Mouse (Mus musculus) hindbrain, embryonic 11.5 days (tissue): Measurements from ENCODE around the gene Flcn. TPM values are rescaled to one million over a fixed set of nuclear protein-coding genes. Genes with fewer than 3 reads are reported as not detected.

Experiments
- ATAC-seq: fragments of 200-750 bp; cut with Nextera tagmentation; 2 replicates; pipeline ENCODE4 v1.8.0; 2017; ENCODE audit warnings: mild to moderate bottlenecking, moderate TSS enrichment, moderate library complexity; ENCODE audit not compliant: low FRiP score
- DNase-seq: peaks from one replicate; pipeline ENCODE4 v3.0.0-alpha.2; 2015; ENCODE audit warnings: low spot score
- H3K27ac ChIP-seq: fragments of 300-500 bp; sonication (generic); 2 replicates; pipeline ENCODE4 v1.5.1; 2014; ENCODE audit warnings: mild to moderate bottlenecking, low read depth, low read length
- H3K27me3 ChIP-seq: fragments of 300-500 bp; sonication (generic); 2 replicates; pipeline ENCODE4 v1.6.1; 2014; ENCODE audit warnings: mild to moderate bottlenecking, low read length, moderate library complexity, mixed read lengths; ENCODE audit not compliant: control insufficient read depth, insufficient read depth
- H3K36me3 ChIP-seq: fragments of 300-500 bp; sonication (generic); 2 replicates; pipeline ENCODE4 v1.6.1; 2014; ENCODE audit warnings: mild to moderate bottlenecking, low read length, moderate library complexity, mixed read lengths; ENCODE audit not compliant: control insufficient read depth, insufficient read depth
- H3K4me1 ChIP-seq: fragments of 300-500 bp; sonication (generic); replicated peaks from 2 replicates; pipeline ENCODE4 v1.6.1; 2014; ENCODE audit warnings: low read length, mixed read lengths; ENCODE audit not compliant: control insufficient read depth, insufficient read depth
- H3K4me2 ChIP-seq: fragments of 300-500 bp; sonication (generic); replicated peaks from 2 replicates; pipeline ENCODE4 v1.6.1; 2014; ENCODE audit warnings: mild to moderate bottlenecking, low read depth, low read length
- H3K4me3 ChIP-seq: fragments of 300-500 bp; sonication (generic); 2 replicates; pipeline ENCODE4 v1.5.1; 2014; ENCODE audit warnings: low read depth, low read length
- H3K9ac ChIP-seq: fragments of 300-500 bp; sonication (generic); 2 replicates; pipeline ENCODE4 v1.6.1; 2014; ENCODE audit warnings: low read depth, low read length
- H3K9me3 ChIP-seq: fragments of 300-500 bp; sonication (generic); 2 replicates; pipeline ENCODE4 v1.6.1; 2016; ENCODE audit warnings: low read length; ENCODE audit not compliant: control insufficient read depth
- WGBS: fragments of 180-500 bp; shearing (Covaris S2); extraction: QIAGEN DNeasy Blood & Tissue Kit; methylation state at CpG from one replicate; pipeline ENCODE4 v1.1.7; 2014; 5-methylcytosine and 5-hydroxymethylcytosine counted together
- polyA plus RNA-seq: library from polyadenylated mRNA; unstranded; fragments of >200 nt; fragmentation: Nextera tagmentation; extraction: Ambion mirVana; gene quantifications from 2 replicates; pipeline ENCODE4 v1.2.1, GENCODE M21; 2014

Flcn gene
- polyA plus RNA-seq: 25.9 and 26.4 TPM in 2 replicates

DNA sequence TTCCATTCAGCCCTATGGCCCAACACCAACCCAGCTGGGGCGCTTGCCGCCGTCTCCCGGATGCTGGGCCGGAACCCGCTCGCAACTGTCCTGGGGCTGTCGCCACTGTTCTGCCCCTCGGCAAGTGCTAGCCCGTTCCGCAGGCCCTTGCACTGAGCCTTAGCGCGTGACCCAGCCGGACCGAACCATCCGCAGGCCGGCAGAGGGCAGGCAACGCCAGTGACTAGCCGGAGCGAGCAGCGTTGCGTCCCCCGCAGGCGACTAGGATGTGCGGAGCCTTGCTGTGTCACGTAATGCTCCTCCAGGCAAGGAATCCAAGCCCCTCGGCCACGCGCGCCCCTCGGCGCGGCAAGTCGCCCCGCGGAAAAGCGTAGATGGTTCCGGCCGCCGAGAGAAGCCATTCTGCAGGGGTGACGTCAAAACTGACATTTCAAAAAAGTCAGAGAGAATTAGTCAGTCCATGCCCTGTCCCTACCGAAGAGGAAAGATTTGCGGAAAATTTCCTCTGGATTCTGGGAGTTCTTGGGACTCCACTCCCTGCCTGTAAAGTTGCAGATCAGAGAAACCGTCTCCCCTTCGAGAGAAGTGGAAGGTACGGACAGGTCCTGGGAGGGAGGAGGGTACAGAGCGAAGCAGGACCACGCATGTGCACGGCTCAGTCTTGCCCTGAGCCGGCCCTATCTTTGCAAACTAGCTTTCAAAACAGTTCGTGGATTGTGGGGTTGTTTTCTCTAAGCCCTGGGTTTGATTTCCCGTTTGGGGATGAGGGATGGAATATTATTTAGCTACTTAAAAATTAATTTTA is at the start of gene Flcn:
TSS of gene Flcn (minus strand) at position 347 of the 805 bp plus-strand sequence.
- Histone ChIP-seq H3K9me3 (no peaks in the 10 kb centered on the region), H3K4me1 (peaks cover 5% of the 10 kb centered on the region; the same call in 1 of the 2 replicates), H3K36me3 (no peaks in the 10 kb centered on the region), H3K9ac (peak within 1 kb of the TSS; percentile 97), H3K27me3 (no peaks in the 10 kb centered on the region), H3K27ac (peak within 1 kb of the TSS; percentile 95), H3K4me2 (peak within 1 kb of the TSS; percentile 70), H3K4me3 (peak within 1 kb of the TSS; percentile 75)
- WGBS: 0% methylated on average over 52 of the region's 52 CpGs
- ATAC-seq: peak; percentile 96
- DNase-seq: peak; percentile 89

DNA sequence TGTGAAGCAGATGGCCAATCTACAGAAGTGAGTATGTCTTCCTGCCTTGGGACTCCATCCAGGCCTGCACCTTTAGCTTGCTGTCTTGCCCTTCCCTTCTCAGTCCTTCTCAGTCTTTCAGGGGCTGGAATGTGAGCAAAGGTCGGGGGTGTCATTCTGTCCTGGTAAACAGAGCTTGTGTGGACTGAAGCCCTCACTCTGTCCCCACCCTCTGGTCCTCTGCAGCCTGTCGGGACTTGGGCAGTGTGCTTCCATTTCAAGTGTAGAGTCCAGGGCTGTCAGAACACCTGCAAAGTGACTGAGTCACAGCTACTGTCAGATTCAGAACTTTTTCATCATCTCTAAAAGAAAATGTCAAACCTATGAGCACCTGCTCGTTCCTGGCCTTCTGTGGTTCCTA is 43.0 kb upstream of the Flcn start:
- Histone ChIP-seq H3K4me1 (no peaks in the 10 kb centered on the region), H3K27me3 (no peaks in the 10 kb centered on the region), H3K4me2 (no peak overlapping the region), H3K36me3 (no peaks in the 10 kb centered on the region), H3K9me3 (no peaks in the 10 kb centered on the region), H3K4me3 (no peak overlapping the region), H3K27ac (no peak overlapping the region), H3K9ac (no peak overlapping the region)
- DNase-seq (no peak), ATAC-seq (no peak)
- 76% methylated on average over 3 of the region's 3 CpGs for WGBS

DNA sequence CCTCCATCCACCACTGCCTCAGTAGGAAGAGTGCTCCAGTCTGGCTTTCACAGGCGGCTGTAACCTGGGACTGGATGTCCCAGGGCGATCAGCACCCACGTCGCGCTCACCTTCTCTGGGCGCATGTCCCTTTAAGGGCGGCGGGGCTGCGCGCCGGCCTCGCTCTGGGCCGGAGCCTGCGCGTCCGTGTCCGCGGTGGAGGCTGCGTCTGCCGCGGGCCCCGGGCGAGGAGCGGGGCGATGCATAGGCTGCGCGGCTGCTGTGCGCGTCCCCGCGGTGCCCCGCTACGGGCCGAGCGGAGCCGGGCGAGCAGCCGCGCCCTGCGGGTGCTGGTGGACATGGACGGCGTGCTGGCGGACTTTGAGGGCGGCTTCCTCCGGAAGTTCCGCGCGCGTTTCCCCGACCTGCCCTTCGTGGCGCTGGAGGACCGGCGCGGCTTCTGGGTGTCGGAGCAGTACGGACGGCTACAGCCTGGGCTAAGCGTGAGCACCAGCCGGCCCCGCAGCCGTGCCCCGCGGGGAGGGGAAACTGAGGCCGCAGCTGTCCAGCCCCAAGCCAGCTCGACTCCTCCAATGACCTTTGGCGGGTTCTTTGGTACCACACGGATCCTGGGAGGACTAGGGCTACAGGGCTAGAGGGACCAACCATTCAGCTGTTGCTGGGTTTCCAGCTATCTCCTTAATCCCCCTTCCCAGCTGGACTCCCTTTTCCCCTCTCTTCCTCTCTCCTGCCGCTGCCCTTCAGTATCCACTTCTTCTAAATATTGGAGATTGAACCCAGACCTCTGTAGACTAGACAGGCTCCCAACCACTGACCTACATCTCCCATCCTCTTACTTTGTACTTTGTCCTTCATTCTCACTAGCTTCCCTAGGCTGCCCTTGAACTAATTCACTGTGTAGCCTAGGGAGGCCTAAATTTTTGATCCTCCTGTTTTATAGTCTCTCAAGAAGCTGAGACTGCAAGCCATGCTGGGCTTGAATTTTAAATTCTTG is 38.4 kb upstream of the Flcn start:
- WGBS: under 1% methylated on average over 61 of the region's 69 CpGs
- DNase-seq (peak; percentile 80), ATAC-seq (peak; percentile 87)

DNA sequence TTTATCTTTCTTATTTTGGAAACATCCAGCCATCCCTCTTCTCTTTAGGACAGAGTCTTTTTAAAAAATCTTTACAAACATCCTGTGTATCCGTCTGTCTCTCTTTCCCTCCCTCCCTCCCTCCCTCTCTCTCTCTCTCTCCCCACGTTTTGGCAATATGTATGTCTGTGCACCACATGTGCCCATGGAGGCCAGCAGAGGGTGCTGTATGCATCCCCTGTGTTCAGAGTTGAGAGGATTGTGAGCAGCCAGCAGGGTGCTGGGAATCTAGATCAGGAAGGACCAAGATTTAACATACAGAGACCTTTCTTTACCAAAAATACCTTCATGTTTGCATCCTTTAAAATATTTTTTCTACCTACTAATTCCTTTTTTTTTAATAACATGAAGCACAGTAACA is 37.3 kb upstream of the Flcn start:
- DNase-seq (peak; percentile 65), ATAC-seq (no peak)
- H3K27ac ChIP-seq: no peak overlapping the region
- no peak overlapping the region for H3K9ac ChIP-seq
- H3K4me2 ChIP-seq: no peak overlapping the region
- 20% methylated on average over 2 of the region's 2 CpGs for WGBS
- H3K4me1 ChIP-seq: no peaks in the 10 kb centered on the region
- H3K4me3 ChIP-seq: peak overlapping the region; percentile 80
- no peaks in the 10 kb centered on the region for H3K36me3 ChIP-seq
- H3K27me3 ChIP-seq: no peaks in the 10 kb centered on the region
- no peaks in the 10 kb centered on the region for H3K9me3 ChIP-seq

More for the DNA sequence above, 38.4 kb upstream of the Flcn start:
- Histone ChIP-seq H3K27me3 (no peaks in the 10 kb centered on the region), H3K4me1 (no peaks in the 10 kb centered on the region), H3K4me3 (peak overlapping the region; percentile 80), H3K9me3 (no peaks in the 10 kb centered on the region), H3K27ac (peak overlapping the region; percentile 89), H3K9ac (peak overlapping the region; percentile 90), H3K36me3 (no peaks in the 10 kb centered on the region), H3K4me2 (peak overlapping the region; percentile 74)

DNA sequence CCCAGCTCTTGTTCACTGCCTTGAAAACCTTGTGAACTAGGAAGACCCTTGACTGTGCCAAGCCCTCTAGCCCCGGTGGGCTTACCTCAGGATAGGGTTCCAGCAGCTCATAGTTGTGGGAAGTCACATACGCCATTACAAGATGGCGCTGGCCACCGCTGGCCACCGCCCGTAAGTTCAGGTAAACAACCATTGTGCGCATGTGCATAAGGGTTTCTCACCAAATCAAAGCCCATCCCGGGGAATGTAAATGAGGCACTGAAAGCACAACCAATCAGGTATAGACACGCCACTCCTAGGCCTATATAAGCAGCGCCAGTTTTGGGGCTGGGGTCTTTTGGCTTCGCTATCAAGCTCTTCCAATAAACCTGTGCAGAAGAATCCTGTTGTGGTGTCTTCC is 36.5 kb upstream of the Flcn start:
- H3K36me3 ChIP-seq: no peaks in the 10 kb centered on the region
- no peak overlapping the region for H3K4me3 ChIP-seq
- DNase-seq (no peak), ATAC-seq (no peak)
- H3K27ac ChIP-seq: no peak overlapping the region
- no peaks in the 10 kb centered on the region for H3K4me1 ChIP-seq
- H3K27me3 ChIP-seq: no peaks in the 10 kb centered on the region
- 94% methylated on average over 11 of the region's 11 CpGs for WGBS
- H3K9ac ChIP-seq: no peak overlapping the region
- H3K9me3 ChIP-seq: no peaks in the 10 kb centered on the region
- no peak overlapping the region for H3K4me2 ChIP-seq

DNA sequence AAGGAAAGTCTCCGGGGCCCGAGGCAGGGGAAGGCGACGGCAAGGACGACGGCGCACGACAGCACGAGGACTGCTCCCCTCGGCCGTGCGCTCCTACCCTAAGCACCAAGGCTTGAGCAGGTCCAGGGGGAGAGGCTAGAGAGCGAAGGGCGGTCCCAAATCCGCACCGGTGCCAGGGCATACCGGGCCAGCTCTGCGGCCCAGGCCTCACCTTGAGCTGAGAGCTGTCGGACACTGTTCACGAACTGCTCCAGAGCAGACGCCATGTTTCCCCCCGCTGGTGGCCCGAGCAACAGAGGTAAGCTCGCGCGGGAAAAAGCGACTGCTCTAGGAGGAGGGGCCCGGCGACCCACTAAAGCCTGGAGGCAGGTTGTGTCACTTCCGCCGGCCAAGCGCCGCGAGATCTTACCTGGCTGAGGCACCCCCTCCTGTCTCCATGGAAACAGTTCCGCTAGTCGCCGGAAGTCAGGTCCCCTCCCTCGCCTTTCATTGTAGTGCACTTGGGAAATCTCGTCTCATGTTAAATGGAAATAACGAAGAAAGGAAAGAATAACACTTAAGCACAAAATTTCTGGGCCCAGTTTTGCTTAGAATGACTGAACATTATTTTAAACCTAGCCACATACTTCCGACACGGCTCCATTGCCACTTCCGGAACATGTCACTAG is 29.8 kb upstream of the Flcn start, which contains the start of gene Cops3:
TSS of gene Cops3 (minus strand) at position 380 of the 668 bp plus-strand sequence.
- H3K9ac ChIP-seq: peak within 1 kb of the TSS; percentile 98
- peak within 1 kb of the TSS; percentile 98 for H3K4me3 ChIP-seq
- ATAC-seq (peak; percentile 97), DNase-seq (peak; percentile 97)
- H3K4me2 ChIP-seq: peak within 1 kb of the TSS; percentile 62
- no peaks in the 10 kb centered on the region for H3K27me3 ChIP-seq
- no peaks in the 10 kb centered on the region for H3K36me3 ChIP-seq
- peaks cover 3% of the 10 kb centered on the region for H3K4me1 ChIP-seq
- WGBS: 1% methylated on average over 38 of the region's 43 CpGs
- no peaks in the 10 kb centered on the region for H3K9me3 ChIP-seq
- peak within 1 kb of the TSS; percentile 96 for H3K27ac ChIP-seq

DNA sequence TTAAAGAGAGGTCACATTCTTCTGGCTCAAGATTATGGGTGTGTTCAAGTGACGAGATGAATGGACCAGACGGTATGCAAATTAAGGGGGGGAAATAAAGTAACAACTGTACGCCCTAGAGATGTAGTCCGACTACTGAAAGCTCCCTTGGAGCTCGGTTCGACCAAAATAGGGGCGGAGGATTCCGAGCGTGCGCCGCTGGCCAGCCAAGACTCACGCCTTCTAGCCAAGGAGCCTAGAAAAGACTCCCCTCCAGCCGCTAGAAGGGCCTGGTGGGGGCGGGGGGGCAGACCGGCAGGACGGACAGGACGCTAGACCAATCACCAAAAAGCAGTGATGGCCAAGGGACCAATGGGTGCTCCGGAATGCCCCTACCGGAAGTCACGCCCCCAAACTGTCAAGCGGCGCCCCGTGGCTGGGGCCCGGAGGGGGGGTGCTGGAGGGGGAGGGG is 29.2 kb upstream of the Flcn start, which contains the start of gene Nt5m:
TSS of gene Nt5m (plus strand) at position 440 of the 451 bp plus-strand sequence.
- Histone ChIP-seq H3K9ac (peak within 1 kb of the TSS; percentile 98), H3K4me2 (peak within 1 kb of the TSS; percentile 62), H3K9me3 (no peaks in the 10 kb centered on the region), H3K27me3 (no peaks in the 10 kb centered on the region), H3K27ac (peak within 1 kb of the TSS; percentile 96), H3K4me1 (peaks cover 3% of the 10 kb centered on the region), H3K36me3 (no peaks in the 10 kb centered on the region), H3K4me3 (peak within 1 kb of the TSS; percentile 98)
- ATAC-seq (peak; percentile 98), DNase-seq (peak; percentile 95)
- WGBS: under 1% methylated on average over 22 of the region's 24 CpGs

DNA sequence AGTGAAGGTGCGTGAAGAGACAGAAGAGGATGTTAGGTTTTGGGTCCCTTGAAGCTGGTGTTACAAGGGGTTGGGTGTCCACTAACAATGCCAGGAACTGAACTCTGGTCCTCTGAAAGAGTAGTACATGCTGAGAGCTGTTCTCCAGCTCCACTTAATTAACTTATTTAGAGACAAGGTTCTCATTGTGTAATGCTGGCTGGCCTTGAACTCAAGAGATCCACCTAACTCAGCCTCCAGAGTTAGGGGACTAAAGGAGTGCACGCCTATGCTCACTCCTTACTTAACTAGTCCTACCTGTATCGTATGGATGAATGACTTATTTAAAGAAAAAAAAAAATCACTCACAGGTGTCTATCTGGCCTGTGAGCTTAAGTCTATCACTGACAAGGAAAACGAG is 28.6 kb upstream of the Flcn start:
- H3K9me3 ChIP-seq: no peaks in the 10 kb centered on the region
- 70% methylated on average over 4 of the region's 4 CpGs for WGBS
- H3K9ac ChIP-seq: peak overlapping the region; percentile 98
- no peak overlapping the region for H3K27ac ChIP-seq
- no peak for ATAC-seq
- peak overlapping the region; percentile 62 for H3K4me2 ChIP-seq
- no peak for DNase-seq
- H3K4me1 ChIP-seq: peaks cover 3% of the 10 kb centered on the region
- no peaks in the 10 kb centered on the region for H3K27me3 ChIP-seq
- peak overlapping the region; percentile 98 for H3K4me3 ChIP-seq
- no peaks in the 10 kb centered on the region for H3K36me3 ChIP-seq
